Mouse (Mus musculus) liver, postnatal 0 days (tissue): Measurements from ENCODE around the gene Sox5.

Experiments
- CTCF ChIP-seq: sonication (generic); IDR thresholded peaks from 2 replicates; pipeline ENCODE4 v1.5.1; 2016; ENCODE audit warnings: antibody characterized with exemption, low read depth
- EP300 ChIP-seq: IDR thresholded peaks from 2 replicates; pipeline ENCODE4 v1.6.1; 2016; ENCODE audit warnings: antibody characterized with exemption, low read depth, mild to moderate bottlenecking

GRCm38 (mm10) chr6:144312781-144313754 lies 468.7 kb downstream of the Sox5 start:
- TF ChIP-seq CTCF, result no peak
- TF ChIP-seq EP300, result no peak
